20 mouse cellular contexts compared by ENCODE assay signal in genomic region chr4:123160571-123160970, GRCm38 (mm10). TPM values are rescaled to one million over a fixed set of nuclear protein-coding genes. Genes with fewer than 3 reads are reported as not detected.
"Had no signal": no experiment of that assay in that cellular context is flagged by ENCODE, and none has a peak within 500 bp of the region (broad histone marks: within the 10 kb centered on the region; RNA-seq: fewer than 3 reads in every experiment).

No protein-coding gene starts in this region.

- DNase-seq: lung, adult 18-20 months; lung, embryonic 14.5 days; lung, postnatal 10 days; lung, postnatal 4 days; right cerebral cortex, postnatal 14 days; thymus, adult 2 months; thymus, postnatal 25 days; thymus, postnatal 4 days had no signal

- H3K27me3 ChIP-seq: midbrain, embryonic 15.5 days; stomach, embryonic 15.5 days had no signal

- H3K4me1 ChIP-seq: neural tube, embryonic 12.5 days had no signal

- H3K4me3 ChIP-seq: megakaryocyte, embryonic 14.5 days; midbrain, embryonic 13.5 days; midbrain, embryonic 15.5 days; neural tube, embryonic 12.5 days; stomach, embryonic 15.5 days had no signal

- ATAC-seq: midbrain, embryonic 13.5 days; midbrain, embryonic 15.5 days had no signal

- H3K27ac ChIP-seq: midbrain, embryonic 13.5 days; midbrain, embryonic 15.5 days; neural tube, embryonic 12.5 days; stomach, embryonic 15.5 days; stomach, postnatal 0 days had no signal

RNA-seq across cellular contexts. Expression of gene Hpcal4, which starts 22.5 kb away (rescaled TPM):
- total RNA-seq: monocyte, adult 5-6 weeks; neutrophil, adult 5-6 weeks had no signal
- polyA plus RNA-seq: spleen, adult 2 months had no signal

RNA-seq across cellular contexts. Expression of gene Nt5c1a, which starts 40.7 kb away (rescaled TPM):
- total RNA-seq: monocyte, adult 5-6 weeks; neutrophil, adult 5-6 weeks had no signal
- polyA plus RNA-seq: lung, embryonic 14.5 days; lung, embryonic 16.5 days; midbrain, embryonic 11.5 days; midbrain, embryonic 13.5 days; midbrain, embryonic 15.5 days; neural tube, embryonic 14.5 days; spleen, adult 2 months; stomach, embryonic 15.5 days; stomach, postnatal 0 days had no signal

RNA-seq across cellular contexts. Expression of gene Oxct2b, which starts 44.5 kb away (rescaled TPM):
- total RNA-seq: monocyte, adult 5-6 weeks; neutrophil, adult 5-6 weeks had no signal
- polyA plus RNA-seq: lung, embryonic 14.5 days; lung, embryonic 16.5 days; stomach, postnatal 0 days had no signal

RNA-seq across cellular contexts. Expression of gene Bmp8b, which starts 55.6 kb away (rescaled TPM):
- total RNA-seq: monocyte, adult 5-6 weeks; neutrophil, adult 5-6 weeks had no signal
